Mouse (Mus musculus) MEL (cell line): ENCODE measurements around the gene Dlat. TPM values are rescaled to one million over a fixed set of nuclear protein-coding genes. Genes with fewer than 3 reads are reported as not detected.

Experiments used
- DNase-seq: peaks from one replicate; pipeline ENCODE4 v3.0.0; 2011; ENCODE audit warnings: low read depth, low spot score
- H3K27ac ChIP-seq: 2 replicates; pipeline ENCODE4 v1.5.1; 2012; ENCODE audit warnings: low read depth, mild to moderate bottlenecking, control low read depth, low read length, moderate library complexity; ENCODE audit not compliant: control insufficient read depth
- H3K27me3 ChIP-seq, 2 experiments: fragments of 150-350 bp in 1 of 2; sonication (generic) in 1 of 2; 2 replicates each; pipeline ENCODE4 v1.6.1; 2012; ENCODE audit warnings: low read length in 2 of 2, mild to moderate bottlenecking in 2 of 2, improper control_type of control experiment in 1 of 2, moderate library complexity in 1 of 2; ENCODE audit not compliant: insufficient read depth in 2 of 2, control insufficient read depth in 1 of 2
- H3K36me3 ChIP-seq, 2 experiments: 2 replicates each; pipeline ENCODE4 v1.6.1; 2012 to 2014; ENCODE audit warnings: low read length in 2 of 2, improper control_type of control experiment in 1 of 2, inconsistent platforms in 1 of 2, mild to moderate bottlenecking in 1 of 2; ENCODE audit not compliant: insufficient read depth in 2 of 2, control insufficient read depth in 1 of 2
- H3K4me1 ChIP-seq, 2 experiments: fragments of 150-350 bp in 1 of 2; sonication (generic) in 1 of 2; 2 replicates each; pipeline ENCODE4 v1.6.1; 2012; ENCODE audit warnings: low read length in 2 of 2, improper control_type of control experiment in 1 of 2, mild to moderate bottlenecking in 1 of 2; ENCODE audit not compliant: insufficient read depth in 2 of 2, control insufficient read depth in 1 of 2
- H3K4me3 ChIP-seq, 2 experiments: fragments of 150-350 bp in 1 of 2; sonication (generic) in 1 of 2; 2 replicates each; pipeline ENCODE4 v1.5.1; 2012; ENCODE audit warnings: low read depth in 2 of 2, low read length in 2 of 2, mild to moderate bottlenecking in 2 of 2, moderate library complexity in 2 of 2, control low read depth in 1 of 2, improper control_type of control experiment in 1 of 2; ENCODE audit not compliant: control insufficient read depth in 1 of 2, insufficient read depth in 1 of 2
- H3K79me2 ChIP-seq: 2 replicates; pipeline ENCODE4 v1.6.1; 2012; ENCODE audit warnings: mild to moderate bottlenecking, low read length, moderate library complexity; ENCODE audit not compliant: control insufficient read depth, poor library complexity, insufficient read depth
- H3K9ac ChIP-seq: 2 replicates; pipeline ENCODE4 v1.6.1; 2012; ENCODE audit warnings: low read depth, mild to moderate bottlenecking, control low read depth, low read length, moderate library complexity; ENCODE audit not compliant: control insufficient read depth, poor library complexity, severe bottlenecking
- H3K9me3 ChIP-seq: fragments of 150-350 bp; sonication (generic); replicated peaks from 2 replicates; pipeline ENCODE4 v1.6.1; 2012; ENCODE audit warnings: mild to moderate bottlenecking, low read length, improper control_type of control experiment, moderate library complexity; ENCODE audit not compliant: insufficient read depth
- CHD1 ChIP-seq: IDR thresholded peaks from 2 replicates; pipeline ENCODE4 v1.6.1; 2012; ENCODE audit warnings: low read depth, mild to moderate bottlenecking, inconsistent platforms, low read length, improper control_type of control experiment
- CHD2 ChIP-seq: IDR thresholded peaks from 2 replicates; pipeline ENCODE4 v1.6.1; 2011; ENCODE audit warnings: low read length, improper control_type of control experiment
- E2F4 ChIP-seq: IDR thresholded peaks from 2 replicates; pipeline ENCODE4 v1.6.1; 2011; ENCODE audit warnings: low read depth, low read length, improper control_type of control experiment, borderline replicate concordance
- EP300 ChIP-seq, 2 experiments: IDR thresholded peaks; 2 replicates each; pipeline ENCODE4 v1.6.1; 2011; ENCODE audit warnings: improper control_type of control experiment in 2 of 2, low read length in 2 of 2, low read depth in 1 of 2, mild to moderate bottlenecking in 1 of 2
- ETS1 ChIP-seq: IDR thresholded peaks from 2 replicates; pipeline ENCODE4 v1.6.1; 2012; ENCODE audit warnings: low read depth, mild to moderate bottlenecking, inconsistent platforms, low read length, improper control_type of control experiment, moderate library complexity
- GABPA ChIP-seq: IDR thresholded peaks from 2 replicates; pipeline ENCODE4 v1.6.1; 2012; ENCODE audit warnings: low read depth, mild to moderate bottlenecking, inconsistent platforms, low read length, improper control_type of control experiment, moderate library complexity
- GATA1 ChIP-seq: IDR thresholded peaks from 2 replicates; pipeline ENCODE4 v1.6.1; 2011; ENCODE audit warnings: low read depth, low read length, improper control_type of control experiment
- MAX ChIP-seq: IDR thresholded peaks from 2 replicates; pipeline ENCODE4 v1.6.1; 2011; ENCODE audit warnings: low read length, improper control_type of control experiment
- MAZ ChIP-seq: IDR thresholded peaks from 2 replicates; pipeline ENCODE4 v1.6.1; 2012; ENCODE audit warnings: low read depth, mild to moderate bottlenecking, inconsistent platforms, low read length, improper control_type of control experiment
- MEF2A ChIP-seq: IDR thresholded peaks from 2 replicates; pipeline ENCODE4 v1.6.1; 2014; ENCODE audit warnings: low read depth, mild to moderate bottlenecking, inconsistent platforms, low read length, improper control_type of control experiment; ENCODE audit not compliant: poor library complexity, insufficient replicate concordance, severe bottlenecking; ENCODE audit errors: extremely low read depth
- MYB ChIP-seq: IDR thresholded peaks from 2 replicates; pipeline ENCODE4 v1.6.1; 2011; ENCODE audit warnings: mild to moderate bottlenecking, low read depth, low read length, improper control_type of control experiment
- MYC ChIP-seq: IDR thresholded peaks from 2 replicates; pipeline ENCODE4 v1.6.1; 2011; ENCODE audit warnings: low read depth, mild to moderate bottlenecking, low read length, improper control_type of control experiment, moderate library complexity
- POLR2A ChIP-seq, 2 experiments: IDR thresholded peaks; 2 replicates each; pipeline ENCODE4 v1.6.1; 2011 to 2012; ENCODE audit warnings: low read length in 2 of 2, mild to moderate bottlenecking in 2 of 2, control low read depth in 1 of 2, improper control_type of control experiment in 1 of 2, low read depth in 1 of 2, moderate library complexity in 1 of 2; ENCODE audit not compliant: control insufficient read depth in 1 of 2, insufficient read depth in 1 of 2, poor library complexity in 1 of 2
- RAD21 ChIP-seq: IDR thresholded peaks from 2 replicates; pipeline ENCODE4 v1.6.1; 2011; ENCODE audit warnings: mild to moderate bottlenecking, low read depth, low read length, improper control_type of control experiment
- RCOR1 ChIP-seq: IDR thresholded peaks from 2 replicates; pipeline ENCODE4 v1.6.1; 2012; ENCODE audit warnings: low read depth, mild to moderate bottlenecking, inconsistent platforms, low read length, improper control_type of control experiment
- SIN3A ChIP-seq: IDR thresholded peaks from 2 replicates; pipeline ENCODE4 v1.6.1; 2012; ENCODE audit warnings: low read length, improper control_type of control experiment, inconsistent platforms
- SMC3 ChIP-seq: IDR thresholded peaks from 2 replicates; pipeline ENCODE4 v1.6.1; 2011; ENCODE audit warnings: low read depth, low read length, improper control_type of control experiment
- TAL1 ChIP-seq: IDR thresholded peaks from 2 replicates; pipeline ENCODE4 v1.6.1; 2012; ENCODE audit warnings: mild to moderate bottlenecking, inconsistent platforms, low read length, moderate library complexity, mixed read lengths
- UBTF ChIP-seq: IDR thresholded peaks from 2 replicates; pipeline ENCODE4 v1.6.1; 2012; ENCODE audit warnings: low read depth, mild to moderate bottlenecking, inconsistent platforms, low read length, improper control_type of control experiment, moderate library complexity, borderline replicate concordance; ENCODE audit not compliant: insufficient read depth
- USF1 ChIP-seq: IDR thresholded peaks from 2 replicates; pipeline ENCODE4 v1.6.1; 2014; ENCODE audit warnings: low read depth, mild to moderate bottlenecking, inconsistent platforms, low read length, improper control_type of control experiment, moderate library complexity
- ZKSCAN1 ChIP-seq: IDR thresholded peaks from 2 replicates; pipeline ENCODE4 v1.6.1; 2012; ENCODE audit warnings: low read depth, mild to moderate bottlenecking, inconsistent platforms, low read length, improper control_type of control experiment, moderate library complexity
- ZMIZ1 ChIP-seq: IDR thresholded peaks from 2 replicates; pipeline ENCODE4 v1.6.1; 2012; ENCODE audit warnings: low read depth, mild to moderate bottlenecking, inconsistent platforms, low read length, improper control_type of control experiment, moderate library complexity
- ZNF384 ChIP-seq: IDR thresholded peaks from 2 replicates; pipeline ENCODE4 v1.6.1; 2012; ENCODE audit warnings: low read depth, mild to moderate bottlenecking, inconsistent platforms, low read length, improper control_type of control experiment
- polyA plus RNA-seq, 2 experiments: library from polyadenylated mRNA; stranded (reverse) in 1 of 2; unstranded in 1 of 2; fragments of >175 nt in 1 of 2; fragments of >200 nt in 1 of 2; gene quantifications; 2 replicates each; pipeline versions ENCODE4 v1.2.1 to v1.2.4; 2012; ENCODE audit warnings: low replicate concordance in 2 of 2, low read depth in 1 of 2; ENCODE audit not compliant: insufficient read length in 2 of 2, insufficient read depth in 1 of 2, missing spikeins in 1 of 2
- total RNA-seq: library from RNA; depleted of rRNA; stranded (reverse); fragments of 300-350 nt; gene quantifications from 2 replicates; pipeline ENCODE4 v1.2.3, GENCODE M21; 2012

The Dlat gene
- total and polyA plus RNA-seq, 3 experiments = 52.2 to 77.4 TPM; not detected in 1

DNA sequence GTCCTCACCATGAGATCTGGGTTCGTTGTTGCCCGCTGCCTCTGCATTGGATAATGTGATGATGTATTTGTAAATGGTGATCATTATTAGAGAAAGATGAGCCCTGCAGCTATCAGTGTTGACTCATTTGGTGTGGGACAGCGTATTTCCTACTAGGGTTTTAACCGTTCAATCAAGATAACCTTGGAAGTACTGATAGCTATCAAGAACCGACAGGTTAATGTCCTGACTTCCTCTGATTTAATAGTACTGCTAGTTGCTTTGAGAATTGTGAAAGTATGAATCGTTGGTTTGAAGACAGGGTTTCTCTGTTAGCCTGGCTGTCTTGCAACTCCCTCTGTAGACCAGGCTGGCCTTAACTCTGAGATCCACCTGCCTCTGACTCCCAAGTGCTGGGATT lies 55.2 kb downstream of the Dlat start:
- H3K9me3 ChIP-seq = no peaks in the 10 kb centered on the region
- H3K27ac ChIP-seq = peak overlapping the region; percentile 76
- H3K36me3 ChIP-seq = peaks cover 24 to 28% of the 10 kb centered on the region in 2 experiments
- peak overlapping the region; percentile 89 for H3K9ac ChIP-seq
- peaks cover 1 to 23% of the 10 kb centered on the region in 2 experiments; a peak in 2 of 4 replicates for H3K4me1 ChIP-seq
- no peaks in the 10 kb centered on the region for H3K27me3 ChIP-seq
- peaks cover 49% of the 10 kb centered on the region for H3K79me2 ChIP-seq
- no peak for DNase-seq
- TF ChIP-seq UBTF (no peak), CHD1 (0 out of 2 replicates have a peak, but pooled peaks have one; percentile 48), GATA1 (peak; percentile 63)
- H3K4me3 ChIP-seq = peak overlapping the region; percentile 80 to 88

- Histone ChIP-seq H3K36me3 (peaks cover 27 to 28% of the 10 kb centered on the region in 2 experiments), H3K4me1 (peaks cover 1 to 23% of the 10 kb centered on the region in 2 experiments; a peak in 2 of 4 replicates), H3K79me2 (peaks cover 49% of the 10 kb centered on the region), H3K27ac (peak overlapping the region; percentile 76)
- no peak for TF ChIP-seq ETS1
- TF ChIP-seq RCOR1 = no peak
- peak; percentile 37 for TF ChIP-seq SIN3A
- TF ChIP-seq ZNF384 = no peak
- TF ChIP-seq MAX = no peak
- no peak for TF ChIP-seq ZKSCAN1
- no peak for TF ChIP-seq GABPA
- peak in 1 of 2 experiments; percentile 88; a peak in 2 of 4 replicates for TF ChIP-seq POLR2A (IDR thresholded peaks at IDR 0.05; ENCODE audit: control insufficient read depth in 1 of 2, insufficient read depth in 1 of 2, low read depth in 1 of 2, low read length in 2 of 2, poor library complexity in 1 of 2)
- TF ChIP-seq, all 39 proteins: peak for 2
- Histone ChIP-seq H3K9me3 (no peaks in the 10 kb centered on the region), H3K9ac (peak overlapping the region; percentile 89), H3K4me3 (peak overlapping the region; percentile 80 to 88), H3K27me3 (no peaks in the 10 kb centered on the region)
- no peak for DNase-seq
These were observed 55.6 kb downstream of the Dlat start for GRCm38 (mm10) chr9:50603998-50604324.

- Histone ChIP-seq H3K9me3 (no peaks in the 10 kb centered on the region), H3K4me1 (peaks cover 1 to 23% of the 10 kb centered on the region in 2 experiments; a peak in 2 of 4 replicates), H3K27me3 (no peaks in the 10 kb centered on the region), H3K36me3 (peaks cover 27 to 28% of the 10 kb centered on the region in 2 experiments), H3K9ac (peak within 1 kb of the TSS; percentile 89), H3K4me3 (peak within 1 kb of the TSS; percentile 80 to 88), H3K27ac (peak within 1 kb of the TSS; percentile 77), H3K79me2 (peaks cover 49% of the 10 kb centered on the region)
- DNase-seq = peak; percentile 96
- TF ChIP-seq EP300 (IDR thresholded peaks at IDR 0.05; ENCODE audit: low read depth in 1 of 2, low read length in 2 of 2) (no peak; a peak in 1 of 4 replicates), ZNF384 (no peak), POLR2A (IDR thresholded peaks at IDR 0.05; ENCODE audit: control insufficient read depth in 1 of 2, insufficient read depth in 1 of 2, low read depth in 1 of 2, low read length in 2 of 2, poor library complexity in 1 of 2) (peak in 1 of 2 experiments; percentile 94; a peak in 3 of 4 replicates), SMC3 (no peak), UBTF (no peak), MAZ (no peak), MYB (no peak), MYC (0 out of 2 replicates have a peak, but pooled peaks have one; percentile 21), GATA1 (no peak), ZMIZ1 (peak; percentile 57; the same call in 1 of the 2 replicates), USF1 (no peak), CHD2 (no peak; the same call in none of the 2 replicates), E2F4 (no peak), MEF2A (no peak), MAX (peak; percentile 24; the same call in 1 of the 2 replicates), TAL1 (no peak), RAD21 (no peak)
These were observed 56.2 kb downstream of the Dlat start, which contains the start of the genes Sdhd and Timm8b for GRCm38 (mm10) chr9:50603189-50603997. Gene Sdhd, minus strand, starts transcription at chr9:50603812. Gene Timm8b, plus strand, starts transcription at chr9:50603910.
